Mouse (Mus musculus) heart, postnatal 14 days (tissue): ENCODE measurements around the gene Usp24. TPM values are rescaled to one million over a fixed set of nuclear protein-coding genes. Genes with fewer than 3 reads are reported as not detected.

Experiments
- DNase-seq, 2 experiments: peaks; one replicate each; pipeline ENCODE4 v3.0.0; 2021 to 2022
- intact Hi-C: fragments of 180-260 bp; cut with DNase I; formaldehyde crosslinking; loops from one replicate; pipeline ENCODE4 v1.15.1; 2025
- total RNA-seq, 2 experiments: library from RNA; stranded (reverse); gene quantifications; 2 replicates each; pipeline ENCODE4 v1.2.3; 2021

Usp24 gene
- total RNA-seq, 2 experiments from 2014 or later = 39.4 to 40.3 TPM

DNA sequence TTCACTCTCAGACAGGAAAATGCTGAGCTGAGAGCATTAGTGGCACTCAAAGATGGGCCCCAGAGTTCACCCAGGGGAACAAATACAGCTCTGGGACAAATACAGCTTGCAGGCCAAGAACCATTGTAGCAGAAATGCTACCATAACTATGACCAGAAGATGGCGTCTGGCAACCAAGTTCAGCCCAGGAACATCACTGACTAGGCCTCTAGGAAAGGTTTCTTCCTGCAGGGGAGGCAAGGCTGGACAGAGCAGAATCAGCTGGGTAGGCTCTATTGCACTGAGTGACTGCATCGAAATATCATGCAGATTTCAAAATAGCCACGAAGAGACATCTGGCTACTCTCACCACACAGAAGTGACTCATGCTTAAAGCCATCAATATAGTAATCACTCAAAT is 156.3 kb downstream of the Usp24 start:
- intact Hi-C loops = loop anchor here (10.0 kb wide), 1 partner anchor 232 kb away; no protein-coding TSS in a partner anchor
- peak; percentile 44 to 72 for DNase-seq

DNA sequence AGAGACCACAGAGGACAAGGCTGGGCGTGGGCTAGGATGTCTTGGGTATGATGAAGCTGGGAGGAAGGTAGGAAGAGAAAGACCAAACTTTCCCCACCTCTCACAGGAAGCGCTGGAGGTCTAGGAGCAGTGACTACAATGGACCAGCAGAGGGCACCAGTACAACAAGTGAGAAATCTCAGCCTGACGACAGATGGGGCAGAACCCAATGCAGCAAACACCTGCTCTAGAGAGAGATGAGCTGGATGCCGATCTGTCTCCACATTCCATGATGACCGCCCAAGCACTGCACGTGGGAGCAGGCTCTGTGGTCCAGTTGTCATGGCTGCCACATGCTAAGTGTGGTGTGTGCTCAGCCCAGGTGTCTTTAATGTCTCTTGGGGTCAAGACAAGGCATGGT is 158.2 kb downstream of the Usp24 start:
- DNase-seq = peak; percentile 29 to 66
- intact Hi-C loops = loop anchor here (1.0 to 10.0 kb wide), 2 partner anchors 55 to 231 kb away; no protein-coding TSS in a partner anchor

DNA sequence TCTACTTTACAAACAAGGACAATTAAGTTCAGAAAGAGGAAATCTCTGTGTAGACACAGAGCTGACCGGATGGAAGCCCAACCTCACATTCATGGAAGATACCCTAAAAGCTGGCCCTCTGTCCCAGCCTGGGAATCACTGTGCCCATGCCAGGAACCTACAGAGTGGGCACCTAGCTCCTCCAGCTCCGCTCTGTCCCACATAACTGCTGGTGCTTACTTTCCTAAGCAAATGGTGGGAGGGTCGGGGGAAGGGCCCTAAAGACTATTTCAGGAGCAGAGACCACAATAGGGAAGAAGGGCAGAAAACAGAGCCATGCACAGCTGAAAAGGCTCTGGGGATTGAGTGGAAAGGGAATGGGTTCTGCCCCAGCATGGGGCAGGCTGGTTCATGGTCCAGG is 164.5 kb downstream of the Usp24 start:
- intact Hi-C loops = no loop called here
- no peak for DNase-seq

DNA sequence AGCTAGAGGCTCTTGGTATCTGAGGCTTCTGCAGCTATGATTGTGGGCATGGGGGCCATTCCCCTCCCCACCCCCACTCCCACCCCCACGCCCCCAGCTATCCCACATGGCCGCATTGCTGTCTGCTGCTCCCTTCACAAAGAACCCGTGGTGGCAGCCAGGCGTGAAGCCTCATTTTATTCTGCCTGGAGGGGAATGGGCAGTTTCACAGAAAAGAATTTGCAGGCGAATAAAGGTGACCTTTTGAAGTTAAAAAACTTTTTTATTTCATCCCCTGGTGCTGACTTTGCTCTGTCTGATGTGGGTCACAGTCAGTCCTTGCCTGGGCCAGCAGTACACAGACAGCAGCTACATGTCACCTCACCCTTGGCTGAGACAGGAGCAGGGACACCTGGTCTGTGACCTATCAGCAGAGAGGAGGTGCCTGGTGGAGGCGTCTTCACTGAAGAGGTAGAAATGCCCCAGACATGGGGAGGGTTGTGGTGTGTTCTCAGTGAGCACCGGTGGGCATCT is 167.3 kb downstream of the Usp24 start:
- intact Hi-C loops = no loop called here
- no peak for DNase-seq

DNA sequence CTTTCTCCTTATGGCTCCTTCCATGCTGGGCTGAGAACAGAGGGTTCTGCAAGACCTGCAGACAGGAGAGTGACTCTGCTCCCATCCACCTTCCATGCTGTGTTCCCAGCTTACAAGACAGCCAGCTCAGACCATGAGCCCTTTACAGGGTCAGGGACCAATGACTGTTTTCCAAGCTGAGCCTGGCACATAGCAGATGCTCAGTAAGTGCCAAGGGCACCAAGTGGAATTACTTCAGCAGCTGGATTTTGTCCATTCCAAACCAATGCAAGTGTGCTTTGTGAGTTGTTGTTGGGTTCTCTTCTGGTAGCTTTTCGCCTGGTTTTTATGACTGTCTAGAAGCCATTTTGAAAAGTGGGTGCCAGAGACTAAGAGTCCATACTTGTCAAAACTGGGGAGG is 167.8 kb downstream of the Usp24 start:
- intact Hi-C loops = no loop called here
- no peak for DNase-seq

DNA sequence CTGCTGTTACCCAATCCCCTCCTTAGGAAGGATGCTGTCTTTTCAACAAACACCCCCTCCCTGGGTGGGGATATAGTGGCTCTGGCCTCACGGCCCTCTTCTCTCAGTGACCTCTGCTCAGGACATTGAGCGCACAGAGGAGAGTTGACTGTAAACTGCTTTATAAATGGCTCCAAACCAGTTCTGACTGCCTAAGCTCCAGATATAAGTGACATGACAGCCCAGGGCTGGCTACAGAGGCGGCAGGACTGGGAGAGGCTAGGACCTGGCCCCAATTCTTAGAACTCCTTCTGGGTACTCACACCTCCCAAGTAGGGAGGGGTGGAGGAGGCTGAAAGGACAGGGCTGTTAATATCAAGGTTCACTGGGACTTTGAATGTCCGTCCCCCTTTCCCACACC is 174.6 kb downstream of the Usp24 start:
- intact Hi-C loops = no loop called here
- DNase-seq = no peak

Other genes with a start within 250 kb of the Usp24 start
- not detected for gene Pcsk9, start 148.1 kb downstream of the Usp24 start, total RNA-seq
- gene Bsnd, start 176.1 kb downstream of the Usp24 start, total RNA-seq = not detected
- 1 to 10 TPM; 2.5 to 3.8 TPM for gene Dhcr24, start 244.8 kb downstream of the Usp24 start, total RNA-seq